Mouse (Mus musculus) WW6 (cell line): ENCODE data around the gene Rarg.

Source experiments
- DNase-seq: peaks from one replicate; pipeline ENCODE4 v3.0.0-alpha.2; 2013; ENCODE audit warnings: low read depth, low spot score

The Rarg gene

DNA sequence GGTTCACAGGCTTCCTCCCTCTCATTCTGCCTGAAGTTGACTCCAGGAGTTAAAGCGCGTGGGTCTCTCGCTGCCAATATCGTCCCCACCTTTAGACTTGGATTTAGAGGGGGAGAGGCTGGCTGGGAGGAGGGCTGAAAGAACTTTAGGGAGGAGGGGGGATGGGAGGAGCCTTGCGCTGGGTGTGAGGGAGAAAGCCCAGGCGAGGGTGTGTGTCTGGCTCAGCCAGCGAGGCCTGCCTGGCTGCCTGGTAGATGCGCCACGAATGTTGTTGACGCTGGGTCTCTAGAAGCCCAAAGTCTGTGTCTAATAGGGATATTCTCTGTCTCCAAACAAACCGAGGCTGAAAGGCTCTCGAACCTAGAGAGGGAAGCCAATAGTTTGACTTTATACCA is 756 bp upstream of the Rarg start:
- no peak for DNase-seq

DNA sequence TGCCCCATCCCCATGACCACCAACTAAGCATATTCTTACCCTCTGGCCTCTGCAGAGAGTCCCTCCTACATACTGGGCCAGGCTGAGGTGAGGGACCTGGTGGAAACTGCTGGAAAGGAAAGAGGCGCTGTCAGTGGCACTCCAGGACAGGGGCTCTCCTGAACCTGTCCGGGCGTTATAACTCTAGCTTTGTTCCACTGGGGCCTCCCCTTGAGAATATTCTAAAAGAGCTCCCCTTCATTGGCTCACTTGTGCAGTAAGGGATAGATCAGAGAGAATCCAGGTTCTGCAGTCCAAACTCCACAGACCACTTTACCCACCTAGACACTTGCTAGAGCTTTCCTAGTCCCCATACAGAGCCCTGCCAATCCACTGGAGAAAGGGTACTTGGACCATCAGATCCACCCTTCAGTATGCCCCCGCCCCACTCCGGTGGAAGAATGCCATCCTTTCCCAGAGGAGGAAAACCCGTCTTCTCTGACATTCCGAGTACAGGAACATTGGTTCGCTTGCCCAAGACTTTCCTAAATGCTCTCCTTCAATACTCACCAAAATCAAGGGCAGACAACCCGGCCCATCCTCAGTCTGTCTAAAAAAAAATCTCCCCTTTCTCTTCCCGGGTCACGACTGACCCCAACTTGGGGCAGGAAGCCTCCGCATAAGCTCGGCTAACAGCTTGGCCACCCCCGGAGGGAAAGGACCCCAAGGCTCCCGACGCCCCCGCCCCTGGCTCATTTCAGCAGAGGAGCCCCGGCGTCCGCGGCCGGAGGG is 701 bp downstream of the Rarg start:
- DNase-seq = no peak

DNA sequence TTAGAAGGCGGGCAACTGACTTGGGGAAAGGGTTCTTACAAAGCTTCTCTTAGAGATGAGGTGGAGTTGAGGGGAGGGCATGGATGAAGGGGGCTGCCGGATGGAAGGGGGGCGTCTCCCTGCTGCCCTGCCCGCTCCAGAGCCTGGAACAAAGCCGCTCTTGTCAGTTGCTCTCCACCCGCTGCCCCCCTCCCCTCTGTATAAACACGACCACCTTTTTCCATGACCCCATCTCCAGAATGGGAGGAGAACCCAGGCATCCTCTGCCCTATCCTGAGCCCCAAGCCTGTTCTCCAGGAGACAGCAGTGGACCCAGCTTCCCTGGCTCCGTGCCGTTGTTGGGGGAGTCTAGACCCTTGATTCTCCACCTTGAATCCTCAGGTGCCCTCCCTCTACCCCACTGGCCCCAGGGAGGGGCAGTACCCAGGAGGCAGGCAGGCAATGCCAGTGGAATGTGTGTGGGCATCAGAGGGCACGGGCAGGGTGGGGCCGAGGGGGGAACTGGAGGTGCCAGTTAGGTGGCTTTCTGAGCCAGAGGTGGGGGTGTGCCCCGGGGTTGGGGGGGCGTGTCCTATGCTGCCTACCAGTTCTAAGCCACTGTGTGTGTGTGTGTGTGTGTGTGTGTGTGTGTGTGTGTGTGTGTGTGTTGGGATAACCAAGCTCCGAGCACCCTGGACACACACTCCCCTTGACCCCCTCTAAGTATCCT is 1.6 kb downstream of the Rarg start:
- no peak for DNase-seq

DNA sequence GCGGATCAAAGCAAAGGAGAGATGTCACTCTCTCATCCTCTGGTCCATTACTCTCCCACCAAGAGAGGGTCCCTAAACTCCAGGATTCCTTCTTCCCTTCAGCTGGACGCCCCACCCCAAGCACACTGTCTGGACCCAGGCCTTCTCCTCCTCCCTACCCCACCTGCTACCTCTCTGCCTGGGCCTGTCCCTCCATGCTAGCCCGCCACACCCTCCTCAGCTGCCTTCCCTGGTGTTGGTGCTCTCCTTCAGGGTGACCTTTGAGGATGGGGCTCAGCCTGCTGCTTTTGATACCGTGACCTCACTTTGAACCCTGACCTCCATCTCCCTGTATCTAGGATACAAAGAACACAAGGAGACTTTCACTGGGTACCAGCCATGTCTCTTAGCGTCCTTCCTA is 6.8 kb downstream of the Rarg start:
- DNase-seq = no peak

DNA sequence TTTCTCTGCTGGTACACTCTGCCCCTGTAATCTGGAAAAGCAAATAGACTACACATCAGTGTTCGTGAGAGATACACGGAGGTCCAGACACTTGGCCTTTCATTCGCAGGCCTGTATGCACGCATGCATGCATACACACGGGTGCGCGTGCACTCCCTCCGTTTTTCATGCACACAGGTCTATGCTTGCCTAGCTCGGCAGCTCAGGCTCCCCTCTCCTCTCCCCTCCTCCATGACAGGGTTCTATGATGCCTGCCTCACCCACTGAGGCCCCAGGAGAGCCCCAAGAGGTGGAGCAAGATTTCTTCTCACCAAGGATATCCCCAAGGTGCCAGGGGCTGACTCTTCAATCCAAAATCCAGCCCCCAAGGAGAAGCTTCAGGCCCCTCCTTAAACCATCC is 7.3 kb downstream of the Rarg start:
- no peak for DNase-seq

DNA sequence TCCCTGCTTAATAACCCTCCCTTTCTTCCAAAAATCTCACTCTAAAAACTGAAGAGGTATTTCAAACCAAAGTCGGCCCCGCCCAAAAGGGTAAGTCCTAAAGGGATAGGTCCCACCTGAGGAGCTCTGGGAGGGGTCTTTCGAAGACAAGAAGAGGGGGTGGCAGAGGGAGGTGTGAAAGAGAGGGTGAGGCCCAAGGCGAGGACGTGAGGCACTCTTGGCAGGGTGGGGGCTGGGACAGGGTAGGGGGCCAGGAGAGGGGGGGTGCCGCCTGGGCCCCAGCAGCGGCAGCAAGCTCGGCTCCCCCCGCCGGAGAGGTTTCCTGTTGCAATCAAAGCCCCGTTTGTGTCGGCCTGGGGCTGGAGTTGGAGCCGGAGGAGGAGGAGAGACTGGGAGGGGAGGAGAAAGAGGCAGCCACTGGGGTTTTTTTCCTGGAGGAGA is 8.0 kb downstream of the Rarg start:
- no peak for DNase-seq

DNA sequence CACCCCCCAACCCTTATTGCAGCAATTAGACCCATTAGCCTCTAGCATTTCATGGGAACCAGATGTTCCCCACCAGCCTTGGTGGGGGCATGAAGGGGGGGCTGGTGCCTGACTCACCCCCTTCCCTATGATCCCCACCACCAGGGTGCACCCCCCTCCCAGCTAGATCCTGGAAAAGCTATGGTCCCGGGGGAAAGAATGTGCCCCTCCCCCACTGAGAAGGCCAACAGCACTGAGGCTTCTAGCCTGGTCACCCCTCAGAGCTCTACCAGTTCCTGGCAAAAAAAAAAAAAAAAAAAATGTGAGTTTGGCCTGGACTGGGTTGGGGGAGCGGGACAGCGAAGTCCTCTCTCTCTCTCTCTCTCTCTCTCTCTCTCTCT is 8.5 kb downstream of the Rarg start:
- no peak for DNase-seq

DNA sequence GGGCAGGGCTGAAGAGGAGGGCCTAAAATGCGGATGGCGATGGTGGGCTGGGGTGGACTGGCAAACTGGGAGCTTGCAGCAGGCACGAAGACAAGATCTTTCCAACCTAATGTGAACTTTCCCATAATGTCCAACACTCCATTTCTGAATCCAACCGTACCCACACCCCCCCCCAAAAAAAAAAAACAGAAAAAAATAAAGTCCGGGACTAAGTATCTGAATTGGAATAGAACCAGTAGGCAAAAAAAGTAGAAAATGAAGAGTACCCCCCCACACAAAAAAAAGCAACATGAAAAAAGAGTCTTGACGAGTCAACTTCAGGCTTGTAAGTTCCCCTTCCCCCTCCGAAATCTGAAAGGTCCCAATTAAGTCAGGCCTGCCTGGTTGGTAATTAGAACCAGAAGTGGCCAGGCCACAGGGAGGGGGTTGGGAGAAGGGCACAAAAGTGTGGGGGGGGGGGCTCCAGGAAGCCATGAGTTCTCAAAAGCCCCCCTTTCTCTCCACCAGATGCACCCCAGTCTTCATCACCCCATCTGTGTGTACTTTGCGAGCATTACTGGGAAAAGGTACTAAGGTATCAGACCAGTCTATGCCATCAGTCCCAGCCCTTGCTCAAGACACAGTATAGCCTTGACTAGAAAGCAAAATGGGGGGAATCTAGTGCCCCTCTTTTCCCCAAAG is 9.0 kb downstream of the Rarg start:
- no peak for DNase-seq

DNA sequence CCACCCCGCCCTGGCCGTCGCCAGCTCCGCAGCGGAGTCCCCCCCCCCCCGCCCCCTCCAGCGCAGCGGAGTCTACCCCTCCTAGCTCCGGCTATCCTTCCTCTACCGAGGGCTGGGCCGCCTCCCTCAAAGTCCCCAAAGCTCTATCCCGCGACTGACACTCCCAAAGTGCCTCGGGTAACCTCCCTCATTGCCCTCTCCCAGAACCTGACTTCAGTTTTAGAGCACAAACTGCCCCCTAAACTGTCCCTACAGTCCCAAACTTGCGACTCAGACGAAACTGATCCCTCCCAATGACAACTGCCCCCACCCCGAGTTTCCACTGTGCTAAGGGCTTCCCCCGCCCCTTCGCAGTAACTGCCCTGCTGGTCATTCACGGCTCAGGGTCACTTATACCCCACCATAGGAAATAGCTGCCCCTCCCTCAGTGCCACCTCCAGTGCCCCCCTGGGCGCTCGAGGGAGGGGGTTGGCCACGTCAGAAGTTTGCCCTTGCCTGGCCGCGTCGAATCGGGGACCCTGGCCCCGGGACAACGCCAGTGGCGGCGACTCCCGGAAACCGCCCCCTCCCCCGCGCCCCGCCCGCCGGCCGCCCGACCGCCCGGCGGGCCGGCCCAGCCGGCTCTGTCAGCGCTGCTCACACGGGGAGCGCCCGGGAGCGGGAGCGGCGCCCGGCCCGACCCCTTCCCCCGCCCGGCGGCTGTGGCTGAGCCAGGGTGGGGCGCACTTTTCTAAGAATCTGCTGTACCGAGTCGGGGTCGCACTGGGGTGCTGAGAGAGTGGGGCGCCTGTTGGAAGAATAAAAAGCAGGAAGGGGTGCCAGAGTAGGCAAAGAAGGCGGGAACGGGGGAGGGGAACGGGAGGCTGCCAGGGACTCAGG is 9.8 kb downstream of the Rarg start:
- DNase-seq = no peak

DNA sequence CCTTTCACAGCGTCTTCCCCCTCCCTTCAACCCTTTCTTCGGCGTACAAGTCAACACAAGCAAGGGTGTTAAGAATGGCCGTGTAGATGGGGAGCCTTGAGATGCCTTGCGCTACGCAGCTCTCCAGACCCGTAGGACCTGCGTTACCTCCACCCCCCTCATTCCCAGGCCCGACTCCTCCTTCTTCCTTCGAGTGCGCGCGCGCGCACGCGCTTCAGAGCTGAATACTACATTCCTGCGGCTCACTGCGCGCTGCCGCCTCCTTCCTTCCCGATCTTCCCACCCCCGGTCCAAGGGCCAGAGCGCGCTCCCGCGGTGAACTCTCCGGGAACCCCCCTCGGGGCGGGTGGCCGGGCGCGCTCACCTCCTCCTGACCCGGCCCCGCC is 10.5 kb downstream of the Rarg start:
- DNase-seq = peak; percentile 93

DNA sequence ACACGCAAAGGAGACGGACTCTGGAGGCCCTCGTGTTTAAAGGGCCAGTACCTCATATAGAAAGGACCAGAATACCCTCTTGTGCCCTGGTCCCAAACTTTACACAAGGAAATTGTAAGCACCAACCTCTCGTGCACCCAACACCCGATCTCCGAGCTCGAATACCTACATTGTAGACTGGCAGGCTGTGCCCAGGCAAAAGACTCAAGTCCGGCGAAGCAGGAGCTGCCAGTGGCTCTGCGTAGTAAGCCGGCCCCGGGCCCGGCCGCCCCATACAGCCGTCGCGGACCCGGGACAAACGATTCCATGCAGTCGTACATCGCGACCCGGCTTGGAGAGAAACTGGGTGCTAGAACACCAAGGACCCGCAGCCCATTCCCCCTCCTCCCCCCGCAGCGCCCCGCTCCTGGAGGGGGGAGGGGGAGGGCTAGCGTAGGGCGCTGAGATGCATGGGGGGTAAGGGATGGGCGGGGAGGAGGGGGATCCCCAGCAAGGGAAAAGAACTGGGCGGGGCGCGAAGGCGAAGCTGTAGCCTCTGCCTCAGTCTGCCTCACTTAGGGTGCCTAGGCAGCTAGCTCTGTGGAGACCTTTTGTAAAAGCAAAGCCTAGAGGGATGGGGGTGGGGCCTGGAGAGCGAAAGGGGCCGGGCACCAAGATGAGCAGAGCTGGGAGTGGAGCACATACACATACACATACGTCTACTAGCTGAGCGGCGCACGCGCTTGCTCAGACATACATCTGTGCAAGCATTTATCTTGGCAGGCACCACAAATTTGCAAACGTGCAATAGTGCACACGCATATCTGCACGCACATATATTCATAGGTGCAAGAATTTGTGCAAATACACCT is 11.2 kb downstream of the Rarg start:
- peak; percentile 85 for DNase-seq

DNA sequence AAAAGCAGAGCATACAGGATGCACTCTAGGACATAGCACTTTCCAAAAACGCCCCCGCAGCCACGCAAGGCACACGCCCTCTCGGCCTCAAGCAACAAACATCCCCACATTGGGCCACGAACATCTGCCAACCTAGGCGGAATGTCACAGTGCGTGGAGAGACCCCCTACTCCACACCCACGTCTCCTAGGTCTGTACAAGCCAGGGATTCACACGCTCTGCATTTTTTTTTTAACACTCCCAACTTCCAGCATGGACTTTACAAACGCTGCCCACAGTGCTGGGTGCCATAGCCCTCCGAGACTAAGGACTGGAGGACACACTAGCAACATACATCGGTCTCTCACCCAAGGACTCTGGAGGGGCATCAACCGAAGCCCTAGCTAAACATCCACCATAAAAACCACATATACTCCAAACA is 11.8 kb downstream of the Rarg start:
- DNase-seq = no peak

DNA sequence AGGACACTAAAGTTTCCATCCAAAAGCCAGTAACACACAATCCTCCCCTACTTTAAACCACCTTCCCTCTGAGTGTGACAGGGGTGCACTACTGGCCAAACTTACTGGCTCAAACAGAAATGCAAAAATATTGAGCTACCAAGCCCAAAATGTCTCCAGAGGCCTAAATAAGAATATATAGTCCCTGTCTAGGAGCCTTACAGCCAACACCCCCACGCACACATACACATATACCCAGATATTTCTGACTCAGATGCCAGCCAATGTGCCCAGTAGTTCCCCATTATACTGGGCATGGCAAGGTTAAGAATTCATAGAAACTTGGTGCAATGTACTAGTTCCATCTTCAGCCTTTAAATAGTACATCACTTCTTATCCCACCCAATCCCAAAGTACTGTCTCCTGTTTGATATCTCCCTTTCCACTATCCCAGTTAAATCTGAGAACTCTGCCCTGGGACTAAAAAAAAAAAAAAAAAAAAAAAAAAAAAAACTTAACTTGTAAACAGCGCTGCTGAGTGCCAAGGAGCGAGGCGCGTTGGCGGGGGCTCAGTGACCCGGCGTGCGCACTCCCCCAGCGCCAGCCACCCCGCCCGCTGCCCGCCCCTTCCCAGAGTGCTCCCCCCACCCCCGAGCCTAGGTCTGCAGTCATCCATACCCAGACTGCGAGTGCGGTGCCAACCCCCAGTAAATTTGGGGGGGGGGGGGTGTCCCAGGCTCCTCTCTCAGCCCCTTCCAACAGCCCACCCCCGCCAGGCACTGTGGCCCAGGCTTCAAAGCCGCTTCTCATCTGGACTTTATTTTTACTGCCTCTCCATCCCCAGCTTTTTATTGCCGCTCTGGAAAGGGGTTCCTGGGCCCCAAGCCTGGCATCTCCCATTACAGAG is 12.8 kb downstream of the Rarg start:
- DNase-seq = no peak

DNA sequence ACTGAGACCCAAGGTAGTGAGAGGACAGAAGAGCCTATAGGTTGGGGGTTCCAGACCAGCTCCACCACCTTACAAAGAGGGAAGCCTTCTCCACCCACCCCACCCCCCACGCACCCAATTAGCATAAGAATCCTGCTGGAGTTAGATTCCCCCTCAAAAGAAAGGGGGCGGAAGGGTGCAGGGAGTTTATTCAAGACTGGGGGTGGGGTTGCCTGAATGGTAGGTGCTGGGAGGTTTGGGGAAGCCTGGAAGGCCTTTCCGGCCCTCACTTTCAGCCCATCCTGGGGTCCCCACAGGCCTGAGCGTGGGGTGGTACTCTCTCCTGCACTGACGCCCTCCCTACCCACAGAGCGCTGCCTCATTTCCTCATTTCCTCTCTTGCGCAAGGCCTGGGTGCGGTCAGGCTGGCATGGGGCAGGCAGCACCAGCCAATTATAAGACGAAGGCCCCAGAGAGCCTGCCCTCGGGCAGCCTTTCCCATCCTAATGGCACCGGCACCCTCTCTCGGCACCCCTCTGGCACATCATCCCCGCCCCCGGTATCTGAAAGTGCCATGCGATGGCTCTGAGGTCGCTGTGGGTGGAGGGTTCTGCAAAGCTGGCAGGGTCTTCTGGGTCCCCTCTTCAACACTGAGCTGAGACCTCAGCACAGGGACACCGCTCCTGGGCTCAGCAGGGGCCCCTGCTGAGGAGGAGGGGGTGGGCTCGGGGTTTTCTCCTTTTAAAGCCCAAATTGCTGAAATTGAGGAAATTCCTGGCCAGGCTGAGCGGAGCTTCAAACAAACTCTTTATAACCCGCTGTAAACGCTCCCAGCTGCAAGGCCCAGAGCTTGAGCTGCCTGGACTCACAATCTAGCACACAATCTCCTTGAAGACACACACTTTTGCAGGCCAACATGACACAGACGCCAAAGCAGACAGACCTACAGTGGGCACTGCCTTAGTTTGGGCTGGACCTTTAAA is 13.8 kb downstream of the Rarg start:
- DNase-seq = no peak

DNA sequence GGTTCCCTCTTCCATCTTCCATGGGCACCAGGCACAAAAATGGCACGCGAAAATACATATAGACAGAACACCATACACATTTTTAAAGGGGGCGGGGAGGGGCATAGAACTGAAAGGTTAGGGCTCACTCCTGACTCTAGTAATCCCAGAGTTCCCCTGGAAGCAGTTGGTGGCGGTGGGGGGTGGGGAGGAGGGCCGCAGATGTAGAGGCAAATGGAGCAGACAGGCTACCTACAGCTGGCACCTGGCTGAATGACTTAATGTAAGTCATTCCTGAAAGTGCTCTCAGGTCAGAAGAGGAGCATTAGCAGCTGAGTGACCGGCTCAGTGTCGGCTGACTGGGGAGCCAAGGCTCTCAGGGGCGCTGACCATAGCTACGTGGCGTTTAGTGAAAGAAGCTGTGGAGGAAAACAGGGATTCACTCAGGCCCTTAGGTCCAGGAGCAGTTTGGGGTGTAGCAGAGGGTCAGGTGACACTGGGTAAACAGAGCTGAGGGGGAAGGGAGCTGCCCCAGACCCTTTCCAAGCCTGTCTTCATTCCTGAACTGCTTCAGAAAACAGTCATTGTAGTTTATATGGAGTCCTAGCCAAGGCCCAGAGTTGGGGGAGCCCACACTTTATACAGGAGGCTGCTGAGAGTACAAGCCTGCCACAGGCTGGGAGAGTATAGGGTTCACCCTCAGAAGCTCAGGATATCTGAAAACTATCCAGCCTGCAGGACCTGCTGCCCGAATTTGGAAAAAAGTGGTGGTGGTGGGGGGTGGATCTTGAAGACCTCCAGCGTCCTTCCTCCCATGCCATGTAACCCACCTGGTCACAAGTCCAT is 14.7 kb downstream of the Rarg start:
- no peak for DNase-seq

DNA sequence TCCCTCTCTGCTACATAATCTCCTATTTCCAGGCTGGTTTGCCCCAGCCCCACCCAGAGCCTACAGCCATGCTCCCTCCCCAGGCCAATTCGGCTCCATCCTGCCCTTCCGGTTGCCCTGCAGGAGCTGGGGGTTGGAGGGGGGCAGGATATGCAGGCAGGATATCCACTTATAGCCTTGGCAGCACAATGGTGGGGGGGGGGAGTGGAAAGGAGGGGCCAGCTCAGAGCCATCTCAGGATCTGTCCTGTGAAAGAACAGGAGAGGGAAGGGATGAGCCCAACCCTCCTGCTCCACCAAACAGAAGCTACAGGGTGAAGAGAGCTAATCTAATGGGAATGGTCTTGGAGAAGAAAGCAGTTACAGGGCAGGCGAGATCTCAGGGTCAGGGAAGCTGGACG is 16.7 kb downstream of the Rarg start:
- no peak for DNase-seq

DNA sequence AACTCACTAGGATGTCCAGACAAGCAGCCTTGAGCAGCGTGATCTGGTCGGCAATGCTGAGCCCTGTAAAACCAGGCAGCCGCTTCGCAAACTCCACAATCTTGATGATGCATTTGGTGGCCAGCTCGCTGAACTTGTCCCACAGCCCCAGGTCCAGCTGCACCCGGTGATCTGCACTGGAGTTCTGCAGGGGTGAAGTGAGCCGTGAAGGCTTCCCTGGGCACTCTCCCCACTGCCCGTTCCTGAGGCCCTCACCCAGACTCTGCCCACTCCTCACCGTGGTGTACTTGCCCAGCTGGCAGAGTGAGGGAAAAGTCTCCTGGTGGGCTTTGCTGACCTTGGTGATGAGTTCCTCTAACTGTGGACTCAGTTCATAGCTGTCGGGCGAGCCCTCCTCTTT is 17.5 kb downstream of the Rarg start:
- no peak for DNase-seq

DNA sequence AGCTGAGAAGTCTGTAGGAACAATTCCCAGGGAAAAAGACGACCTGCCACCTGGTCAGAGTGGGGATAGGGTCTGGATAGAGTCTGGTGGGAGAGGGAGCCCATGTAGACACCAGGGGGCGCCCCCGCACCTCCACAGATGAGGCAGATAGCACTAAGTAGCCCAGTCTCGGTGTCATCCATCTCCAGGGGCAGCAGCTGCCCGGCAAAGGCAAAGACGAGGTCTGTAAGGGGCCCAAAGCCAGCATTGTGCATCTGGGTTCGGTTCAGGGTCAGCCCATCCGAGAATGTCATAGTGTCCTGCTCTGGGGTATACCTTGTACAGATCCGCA is 18.1 kb downstream of the Rarg start:
- no peak for DNase-seq
